Mouse (Mus musculus) kidney, adult 11 months (tissue): Measurements from ENCODE around the gene Ptov1.
A peak's percentile ranks its signal among the peaks of the same experiment; 100 is the strongest.

Experiments used
- DNase-seq: peaks from one replicate; pipeline ENCODE4 v3.0.0; 2022

Ptov1 gene

DNA sequence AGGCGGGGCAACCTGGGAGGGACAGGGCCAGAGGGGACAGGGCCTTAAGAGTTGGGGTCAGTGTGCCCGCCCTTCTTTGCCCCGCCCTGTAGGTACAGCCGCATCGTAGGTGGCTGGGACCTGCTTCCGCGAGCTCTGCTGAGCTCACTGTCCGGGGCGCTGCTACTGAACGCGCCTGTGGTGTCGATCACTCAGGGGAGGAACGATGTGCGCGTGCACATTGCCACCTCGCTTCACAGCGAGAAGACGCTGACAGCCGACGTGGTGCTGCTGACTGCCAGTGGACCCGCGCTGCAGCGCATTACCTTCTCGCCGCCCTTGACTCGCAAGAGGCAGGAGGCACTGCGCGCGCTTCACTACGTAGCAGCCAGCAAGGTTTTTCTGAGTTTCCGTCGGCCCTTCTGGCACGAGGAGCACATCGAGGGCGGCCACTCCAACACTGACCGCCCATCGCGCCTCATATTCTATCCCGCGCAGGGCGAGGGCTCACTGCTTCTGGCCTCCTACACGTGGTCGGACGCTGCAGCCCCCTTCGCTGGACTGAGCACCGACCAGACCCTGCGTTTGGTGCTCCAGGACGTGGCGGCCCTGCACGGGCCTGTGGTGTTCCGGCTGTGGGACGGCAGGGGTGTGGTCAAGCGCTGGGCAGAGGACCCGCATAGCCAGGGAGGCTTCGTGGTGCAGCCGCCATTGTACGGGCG is 29.9 kb downstream of the Ptov1 start:
- DNase-seq = no peak

DNA sequence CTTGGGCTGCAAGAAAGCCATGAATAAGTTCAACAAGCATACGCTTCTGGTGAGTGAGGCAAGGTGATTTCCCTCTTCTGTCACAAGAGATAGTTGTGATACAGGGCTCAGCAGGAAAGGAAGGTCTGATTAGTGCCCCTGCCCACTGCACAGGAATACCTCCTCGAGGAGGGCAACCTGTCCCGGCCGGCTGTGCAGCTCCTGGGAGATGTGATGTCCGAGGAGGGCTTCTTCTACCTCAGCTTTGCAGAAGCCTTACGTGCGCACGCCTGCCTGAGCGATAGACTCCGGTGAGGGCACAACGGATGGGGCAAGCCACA is 30.5 kb downstream of the Ptov1 start:
- DNase-seq = no peak

GRCm38 (mm10) chr7:44838073-44838472 is 31.5 kb downstream of the Ptov1 start:
- no peak for DNase-seq

DNA sequence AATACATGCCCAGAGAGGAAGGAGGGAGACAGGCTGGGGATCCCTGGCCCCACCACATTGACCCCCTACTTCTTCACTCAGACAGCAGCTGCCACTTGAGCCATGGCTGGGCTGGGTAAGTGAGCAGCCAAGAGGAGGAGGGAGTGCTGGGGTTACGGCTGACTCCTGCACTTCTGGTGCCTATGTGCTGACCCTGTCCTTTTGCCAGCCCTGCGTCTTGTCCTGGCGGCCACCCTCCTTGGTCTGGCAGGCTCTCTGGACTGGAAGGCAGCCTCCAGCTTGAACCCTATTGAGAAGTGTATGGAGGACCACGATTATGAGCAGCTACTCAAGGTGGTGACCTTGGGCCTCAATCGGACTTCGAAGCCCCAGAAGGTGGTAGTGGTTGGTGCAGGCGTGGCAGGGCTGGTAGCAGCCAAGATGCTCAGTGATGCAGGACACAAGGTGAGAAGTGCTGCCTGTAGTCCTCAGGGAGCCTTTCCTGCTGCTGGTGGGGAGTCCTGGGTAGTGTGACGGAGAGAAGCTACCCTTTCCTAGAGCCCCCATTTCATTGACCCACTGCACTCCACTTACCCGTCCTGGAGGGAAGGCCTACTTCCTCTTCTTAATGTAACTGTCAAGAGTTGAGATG is 33.0 kb downstream of the Ptov1 start:
- no peak for DNase-seq

- no peak for DNase-seq
Measured at GRCm38 (mm10) chr7:44836016-44836404, 33.6 kb downstream of the Ptov1 start.

GRCm38 (mm10) chr7:44835373-44836015 is 34.1 kb downstream of the Ptov1 start:
- no peak for DNase-seq

DNA sequence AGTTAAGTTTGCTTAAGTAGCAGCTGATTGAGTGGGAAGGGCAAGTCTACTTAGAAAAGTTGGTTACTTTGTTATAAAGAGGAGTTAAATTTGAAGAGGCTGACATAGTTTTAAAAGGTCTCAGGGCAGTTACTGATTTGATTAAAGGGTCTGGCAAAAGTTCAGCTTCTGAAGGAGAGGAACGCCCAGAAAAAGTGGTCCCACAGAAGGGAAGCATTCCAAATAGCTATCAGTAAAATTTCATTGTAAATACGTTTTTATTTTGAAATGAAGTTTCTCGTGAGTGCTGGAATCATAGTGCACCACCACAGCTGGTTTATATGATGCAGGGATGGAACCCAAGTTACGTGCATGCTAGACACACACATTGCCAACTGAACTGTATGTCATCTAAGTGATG is 36.8 kb downstream of the Ptov1 start:
- no peak for DNase-seq

- no peak for DNase-seq
Measured at GRCm38 (mm10) chr7:44828706-44829105, 40.9 kb downstream of the Ptov1 start.

GRCm38 (mm10) chr7:44826771-44827170 is 42.8 kb downstream of the Ptov1 start:
- no peak for DNase-seq

- DNase-seq = peak; percentile 47
Measured at GRCm38 (mm10) chr7:44824872-44825271, 44.7 kb downstream of the Ptov1 start.

DNA sequence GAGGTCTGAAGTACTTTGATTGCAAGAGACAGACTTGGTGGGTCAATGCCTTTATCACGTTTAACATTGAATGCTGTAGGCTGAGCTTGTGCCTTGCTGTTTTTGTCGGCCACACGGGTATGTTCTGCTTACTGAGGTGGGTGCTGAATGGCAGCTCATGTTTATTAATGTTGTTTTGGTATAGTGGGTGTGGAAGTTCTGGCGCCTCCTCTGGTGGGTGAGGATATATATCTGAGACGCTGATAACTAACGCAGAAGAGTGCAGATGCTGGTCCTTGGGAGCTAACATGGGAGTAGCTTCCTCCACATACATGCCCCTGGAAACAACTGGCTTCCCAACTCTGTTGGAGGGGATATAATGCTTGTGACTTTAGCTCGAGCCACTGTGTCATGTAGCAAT is 46.2 kb downstream of the Ptov1 start:
- DNase-seq = no peak

- peak; percentile 1 for DNase-seq
Measured at GRCm38 (mm10) chr7:44821666-44822448, 47.7 kb downstream of the Ptov1 start.

DNA sequence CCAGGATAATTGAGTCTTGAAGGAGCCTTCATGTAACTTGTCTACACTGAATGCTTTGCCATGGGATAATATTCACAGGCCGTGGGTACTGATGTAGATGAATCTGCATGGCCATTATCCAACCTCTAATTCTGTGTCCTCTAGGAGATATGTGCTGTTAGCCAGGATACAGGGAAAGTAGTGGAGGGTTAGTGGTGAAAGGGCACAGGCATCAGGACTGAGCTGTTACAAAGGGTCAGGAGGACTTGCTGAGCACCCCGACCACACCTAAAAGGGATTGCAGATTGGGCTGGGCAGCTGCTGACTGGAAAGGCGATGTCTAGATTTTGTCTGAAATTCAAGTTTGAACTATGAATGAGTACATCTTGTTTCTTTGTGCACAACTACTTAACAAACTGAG is 49.1 kb downstream of the Ptov1 start:
- DNase-seq = peak; percentile 1

DNA sequence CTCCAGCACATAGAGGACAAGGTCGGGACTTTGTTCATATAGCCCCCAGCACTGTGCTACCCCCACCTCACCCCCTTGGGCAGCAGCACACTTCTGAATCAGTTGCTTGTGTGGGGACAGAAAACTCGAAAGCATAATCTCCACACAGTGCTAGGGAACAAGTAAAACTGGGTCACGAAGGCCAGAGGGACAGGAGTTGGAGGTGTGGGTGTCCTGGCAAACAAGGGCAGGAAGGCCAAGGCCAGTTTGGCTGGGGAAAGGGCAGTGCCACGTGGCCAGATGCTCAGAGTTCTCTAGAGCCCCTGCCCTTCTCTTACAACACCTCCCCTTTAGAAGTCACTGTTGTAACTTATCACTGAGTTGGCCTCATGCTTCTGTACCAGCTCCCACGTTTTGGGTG is 49.7 kb downstream of the Ptov1 start:
- DNase-seq = peak; percentile 3

DNA sequence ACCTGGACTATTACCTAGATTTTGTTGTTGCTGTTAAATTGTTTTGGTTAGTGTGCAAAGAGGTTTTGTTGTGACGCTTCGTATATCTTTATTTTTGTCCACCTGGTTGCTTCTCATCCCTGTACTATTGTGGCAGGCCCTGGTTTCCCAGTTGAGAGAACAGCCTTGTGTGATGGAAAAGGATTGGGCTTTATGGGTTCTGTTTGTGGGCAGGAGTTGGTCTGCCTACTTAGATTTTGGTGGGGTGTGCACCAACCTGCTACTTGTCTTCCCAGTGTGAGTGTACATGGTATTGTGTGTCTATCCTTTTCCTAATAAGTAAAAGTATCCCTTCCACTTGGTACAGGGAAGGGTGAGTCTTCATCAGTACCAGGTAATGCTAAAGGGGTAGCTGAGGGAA is 50.2 kb downstream of the Ptov1 start:
- no peak for DNase-seq

DNA sequence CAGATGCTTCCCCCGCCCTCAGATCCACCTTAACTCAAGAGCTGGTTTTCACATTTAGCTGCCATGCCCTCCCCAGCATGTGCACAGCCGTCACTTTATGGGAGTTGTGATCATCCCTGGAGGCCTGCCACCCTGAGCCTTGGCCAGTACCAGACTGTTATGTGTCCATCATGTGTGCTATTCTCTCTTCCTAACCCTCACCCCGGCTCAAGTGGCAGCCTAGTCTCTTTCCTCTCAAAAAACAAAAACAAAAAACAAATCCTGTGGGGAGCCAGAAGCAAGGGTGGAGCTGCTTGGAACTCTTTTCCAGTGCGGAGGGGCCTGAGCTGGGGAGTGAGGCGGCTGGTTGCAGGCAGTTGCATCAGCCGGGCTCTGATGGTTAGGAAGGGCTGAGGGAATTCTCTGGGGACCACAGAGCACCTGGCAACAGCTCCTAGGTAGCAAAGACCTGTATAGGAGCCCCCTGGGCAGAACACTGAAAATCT is 50.8 kb downstream of the Ptov1 start:
- DNase-seq = no peak

DNA sequence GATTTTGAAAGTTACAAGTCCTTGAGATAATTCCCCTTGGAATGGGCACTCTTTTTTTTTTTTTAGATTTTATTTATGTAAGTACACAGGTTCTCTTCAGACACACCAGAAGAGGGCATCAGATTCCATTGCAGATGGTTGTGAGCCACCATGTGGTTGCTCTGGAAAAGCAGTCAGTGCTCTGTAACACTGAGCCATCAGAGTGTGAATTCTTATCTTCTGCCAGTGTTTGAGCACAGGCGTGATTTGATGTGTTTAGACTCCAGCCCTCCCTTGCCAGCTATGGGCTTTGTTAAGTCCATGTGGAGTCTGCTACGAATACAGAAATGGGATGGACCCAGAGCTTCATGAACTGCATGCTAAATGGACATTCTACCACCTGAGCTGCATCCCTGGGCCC is 51.4 kb downstream of the Ptov1 start:
- no peak for DNase-seq

DNA sequence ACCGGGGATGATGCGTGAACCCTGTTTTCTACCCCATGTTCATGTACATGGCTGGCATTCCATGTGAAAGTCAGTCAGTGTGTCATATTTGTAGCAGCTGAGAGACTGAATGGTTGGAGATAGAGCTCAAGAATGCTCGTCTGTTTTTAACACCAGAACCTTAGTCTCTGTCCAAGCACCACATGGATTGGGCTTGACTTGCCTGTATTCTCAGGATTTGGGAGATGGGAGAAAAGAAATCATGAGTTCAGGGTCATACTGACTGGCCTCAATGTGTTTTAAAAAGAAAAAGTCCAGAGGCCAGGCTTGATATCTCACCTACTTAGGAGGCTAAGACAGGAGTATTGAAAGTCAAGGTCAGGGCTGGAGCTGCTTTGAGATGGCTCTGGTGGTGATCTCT is 52.1 kb downstream of the Ptov1 start:
- no peak for DNase-seq

- DNase-seq = no peak
Measured at GRCm38 (mm10) chr7:44816470-44817021, 53.0 kb downstream of the Ptov1 start, which contains the start of gene Atf5. Atf5 (minus strand) TSS chr7:44816658.

DNA sequence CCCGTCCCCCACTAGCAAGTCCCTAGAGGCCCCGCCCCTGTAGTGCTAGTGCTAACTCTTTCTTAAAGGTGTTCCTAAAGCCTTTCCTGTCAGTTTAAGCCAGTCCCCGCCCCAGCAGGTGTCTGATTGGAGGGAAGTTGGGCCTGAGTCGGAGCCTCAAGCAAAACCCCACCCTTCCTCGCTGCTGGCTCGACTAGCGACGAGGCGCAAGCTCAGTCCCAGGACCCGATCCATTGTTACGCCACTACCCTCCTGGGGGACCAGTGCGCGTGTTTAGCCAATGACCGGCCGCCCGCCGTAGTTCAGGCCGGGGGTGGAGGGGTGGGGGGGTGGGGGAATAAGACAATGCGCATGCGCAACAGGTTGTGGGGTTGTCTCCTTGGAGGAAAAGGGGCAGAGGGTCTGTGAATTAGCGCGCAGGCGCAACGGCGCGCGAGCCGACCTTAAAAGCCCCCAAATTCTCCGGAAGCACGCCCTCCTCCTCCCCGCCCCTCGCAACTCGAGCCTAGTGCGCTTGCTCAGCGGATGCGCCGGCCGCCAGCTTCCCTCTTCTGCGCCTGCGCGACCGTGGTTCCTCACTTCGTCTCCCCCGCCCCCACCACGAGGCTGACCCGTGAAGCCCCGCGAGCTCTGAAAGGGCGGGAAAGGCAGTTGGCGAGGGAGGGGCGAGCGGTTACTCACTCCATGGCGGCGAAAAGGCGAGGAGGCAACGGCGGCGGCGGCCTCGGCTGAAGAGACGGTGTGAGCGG is 53.7 kb downstream of the Ptov1 start, which contains the start of the genes Nup62 and Il4i1:
TSS of gene Nup62 (plus strand) at position 368 of the 749 bp plus-strand sequence.
TSS of gene Il4i1 (plus strand) at position 667 of the 749 bp plus-strand sequence.
- peak; percentile 99 for DNase-seq

DNA sequence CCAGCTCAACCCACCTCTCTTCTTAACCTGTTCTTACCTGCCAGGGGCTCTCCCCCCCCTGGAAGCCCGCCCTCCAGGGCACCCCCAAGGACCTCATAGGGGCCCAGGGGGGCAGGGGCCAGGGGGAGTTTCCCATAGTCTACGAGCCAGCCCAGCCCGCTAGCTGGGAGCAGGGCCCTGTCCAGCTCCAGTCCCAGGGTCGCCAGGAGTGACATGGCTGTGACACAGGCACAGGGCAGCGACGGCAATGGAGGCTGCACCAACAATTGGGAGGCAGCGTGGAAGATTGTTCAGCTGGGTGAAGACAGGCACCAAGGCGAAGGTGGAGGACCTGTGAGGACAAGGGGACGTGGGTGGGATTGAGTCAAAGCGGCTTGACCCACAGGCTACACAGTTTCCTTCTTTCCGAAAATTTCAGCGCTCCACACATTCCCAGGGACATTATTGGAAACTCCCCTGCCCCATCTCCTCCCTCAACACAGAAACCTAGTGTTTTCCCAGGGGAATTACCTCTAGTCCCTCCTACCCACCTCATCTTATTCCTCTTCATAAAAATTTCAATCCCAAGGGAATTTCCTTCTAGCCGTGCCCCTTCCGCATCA is 54.5 kb downstream of the Ptov1 start:
- peak; percentile 32 for DNase-seq

- no peak for DNase-seq
Measured at GRCm38 (mm10) chr7:44814423-44814822, 55.2 kb downstream of the Ptov1 start.
